Mouse (Mus musculus): ENCODE data around the gene Shank2. TPM values are rescaled to one million over a fixed set of nuclear protein-coding genes. Genes with fewer than 3 reads are reported as not detected.

Gene Shank2
- total RNA-seq (2014; rRNA removed; ENCODE audit: low replicate concordance) (0.95 and 3.3 TPM in 2 replicates), polyA plus RNA-seq (2015; fragmentation: Nextera tagmentation; extraction: Ambion mirVana) (0.19 TPM in 2 replicates)

- Histone ChIP-seq H3K27me3 (ENCODE audit: control insufficient read depth, insufficient read depth, low read length) (no peaks in the 10 kb centered on the region), H3K4me3 (ENCODE audit: low read depth, low read length) (no peak within 1 kb of the TSS), H3K36me3 (replicated peaks; ENCODE audit: control insufficient read depth, insufficient read depth, low read length) (no peaks in the 10 kb centered on the region), H3K9me3 (replicated peaks; ENCODE audit: control insufficient read depth, low read length) (peaks cover 11% of the 10 kb centered on the region; the same call in 1 of the 2 replicates), H3K27ac (ENCODE audit: low read depth) (no peak within 1 kb of the TSS), H3K4me1 (ENCODE audit: control insufficient read depth, insufficient read depth) (no peaks in the 10 kb centered on the region), H3K9ac (replicated peaks; ENCODE audit: low read depth, low read length) (no peak within 1 kb of the TSS), H3K4me2 (ENCODE audit: low read depth, low read length) (no peak within 1 kb of the TSS)
- WGBS, result 72% methylated on average over 3 of the region's 3 CpGs
- TF ChIP-seq EP300 (IDR thresholded peaks at IDR 0.05; ENCODE audit: low read depth) (no peak), CTCF (IDR thresholded peaks at IDR 0.05; ENCODE audit: low read depth) (no peak)
- ATAC-seq (ENCODE audit: insufficient read depth, low read depth) (no peak), DNase-seq (ENCODE audit: low spot score) (no peak)
These were observed at the start of gene Shank2 for GRCm38 (mm10) chr7:144001628-144002027. Gene Shank2 (plus strand): TSS chr7:144001928.

- Histone ChIP-seq H3K27me3 (ENCODE audit: control insufficient read depth, insufficient read depth, low read length) (0 out of 2 replicates have a peak, but pooled peaks cover 5% of the 10 kb centered on the region), H3K36me3 (replicated peaks; ENCODE audit: control insufficient read depth, insufficient read depth, low read length) (no peaks in the 10 kb centered on the region), H3K9ac (replicated peaks; ENCODE audit: low read depth, low read length) (no peak overlapping the region), H3K4me1 (ENCODE audit: control insufficient read depth, insufficient read depth) (no peaks in the 10 kb centered on the region), H3K9me3 (replicated peaks; ENCODE audit: control insufficient read depth, low read length) (no peaks in the 10 kb centered on the region), H3K4me3 (ENCODE audit: low read depth, low read length) (no peak overlapping the region), H3K4me2 (ENCODE audit: low read depth, low read length) (no peak overlapping the region), H3K27ac (ENCODE audit: low read depth) (no peak overlapping the region)
- ATAC-seq (ENCODE audit: insufficient read depth, low read depth) (no peak), DNase-seq (ENCODE audit: low spot score) (no peak)
- TF ChIP-seq CTCF (IDR thresholded peaks at IDR 0.05; ENCODE audit: low read depth), result no peak
- 61% methylated on average over 3 of the region's 3 CpGs for WGBS
These were observed 49.6 kb upstream of the Shank2 start for GRCm38 (mm10) chr7:143952130-143952529.

- WGBS, result 80% methylated on average over 6 of the region's 6 CpGs
- no peak overlapping the region for H3K9ac ChIP-seq (replicated peaks; ENCODE audit: low read depth, low read length)
- no peak for ATAC-seq (ENCODE audit: insufficient read depth, low read depth)
These were observed 45.0 kb upstream of the Shank2 start for GRCm38 (mm10) chr7:143956575-143957295.

GRCm38 (mm10) chr7:143958030-143958565 is 43.6 kb upstream of the Shank2 start:
- no peaks in the 10 kb centered on the region for H3K36me3 ChIP-seq (replicated peaks; ENCODE audit: control insufficient read depth, insufficient read depth, low read length)
- no peaks in the 10 kb centered on the region for H3K9me3 ChIP-seq (replicated peaks; ENCODE audit: control insufficient read depth, low read length)
- no peak overlapping the region for H3K4me2 ChIP-seq (ENCODE audit: low read depth, low read length)
- no peaks in the 10 kb centered on the region for H3K4me1 ChIP-seq (ENCODE audit: control insufficient read depth, insufficient read depth)
- H3K9ac ChIP-seq (replicated peaks; ENCODE audit: low read depth, low read length), result no peak overlapping the region
- H3K4me3 ChIP-seq (ENCODE audit: low read depth, low read length), result no peak overlapping the region
- no peak for TF ChIP-seq CTCF (IDR thresholded peaks at IDR 0.05; ENCODE audit: low read depth)
- no peak for TF ChIP-seq EP300 (IDR thresholded peaks at IDR 0.05; ENCODE audit: low read depth)
- WGBS, result 53% methylated on average over 11 of the region's 11 CpGs
- H3K27me3 ChIP-seq (ENCODE audit: control insufficient read depth, insufficient read depth, low read length), result 0 out of 2 replicates have a peak, but pooled peaks cover 4% of the 10 kb centered on the region
- DNase-seq (ENCODE audit: low spot score), result no peak
- no peak overlapping the region for H3K27ac ChIP-seq (ENCODE audit: low read depth)
- no peak for ATAC-seq (ENCODE audit: insufficient read depth, low read depth)

More at GRCm38 (mm10) chr7:143956575-143957295, 45.0 kb upstream of the Shank2 start:
- DNase-seq (ENCODE audit: low spot score), result no peak
- TF ChIP-seq EP300 (IDR thresholded peaks at IDR 0.05; ENCODE audit: low read depth) (no peak), CTCF (IDR thresholded peaks at IDR 0.05; ENCODE audit: low read depth) (no peak)
- no peaks in the 10 kb centered on the region for H3K9me3 ChIP-seq (replicated peaks; ENCODE audit: control insufficient read depth, low read length)
- no peak overlapping the region for H3K27ac ChIP-seq (ENCODE audit: low read depth)
- H3K27me3 ChIP-seq (ENCODE audit: control insufficient read depth, insufficient read depth, low read length), result 0 out of 2 replicates have a peak, but pooled peaks cover 5% of the 10 kb centered on the region
- no peaks in the 10 kb centered on the region for H3K4me1 ChIP-seq (ENCODE audit: control insufficient read depth, insufficient read depth)
- H3K4me3 ChIP-seq (ENCODE audit: low read depth, low read length), result no peak overlapping the region
- H3K36me3 ChIP-seq (replicated peaks; ENCODE audit: control insufficient read depth, insufficient read depth, low read length), result no peaks in the 10 kb centered on the region
- no peak overlapping the region for H3K4me2 ChIP-seq (ENCODE audit: low read depth, low read length)

GRCm38 (mm10) chr7:143963813-143964212 is 37.9 kb upstream of the Shank2 start:
- Histone ChIP-seq H3K4me1 (ENCODE audit: control insufficient read depth, insufficient read depth) (no peaks in the 10 kb centered on the region), H3K4me2 (ENCODE audit: low read depth, low read length) (no peak overlapping the region), H3K9me3 (replicated peaks; ENCODE audit: control insufficient read depth, low read length) (no peaks in the 10 kb centered on the region), H3K4me3 (ENCODE audit: low read depth, low read length) (no peak overlapping the region), H3K36me3 (replicated peaks; ENCODE audit: control insufficient read depth, insufficient read depth, low read length) (no peaks in the 10 kb centered on the region), H3K9ac (replicated peaks; ENCODE audit: low read depth, low read length) (no peak overlapping the region), H3K27ac (ENCODE audit: low read depth) (no peak overlapping the region), H3K27me3 (ENCODE audit: control insufficient read depth, insufficient read depth, low read length) (no peaks in the 10 kb centered on the region)
- no peak for TF ChIP-seq CTCF (IDR thresholded peaks at IDR 0.05; ENCODE audit: low read depth)
- no peak for TF ChIP-seq EP300 (IDR thresholded peaks at IDR 0.05; ENCODE audit: low read depth)
- DNase-seq (ENCODE audit: low spot score) (no peak), ATAC-seq (ENCODE audit: insufficient read depth, low read depth) (no peak)
- 82% methylated on average over 5 of the region's 5 CpGs for WGBS
